Mouse (Mus musculus) bone marrow, adult 2 months (tissue): Measurements from ENCODE around the gene Ap5z1.

Experiments used
- CTCF ChIP-seq: fragments of 200-500 bp; IDR thresholded peaks from 2 replicates; pipeline ENCODE4 v1.5.1; 2011; ENCODE audit warnings: low read length, control low read depth; ENCODE audit not compliant: control insufficient read depth, insufficient read depth
- POLR2A ChIP-seq: fragments of 200-500 bp; IDR thresholded peaks from 2 replicates; pipeline ENCODE4 v1.6.1; 2011; ENCODE audit warnings: low read depth, mild to moderate bottlenecking, control low read depth, low read length, borderline replicate concordance; ENCODE audit not compliant: control insufficient read depth

- TF ChIP-seq POLR2A (no peak), CTCF (no peak)
These were observed 61.1 kb downstream of the Ap5z1 start for GRCm38 (mm10) chr5:142524711-142525464.
